Mouse (Mus musculus): Measurements from ENCODE around the gene Klra4. TPM values are rescaled to one million over a fixed set of nuclear protein-coding genes. Genes with fewer than 3 reads are reported as not detected.
"Not testable (repeated sequence)": the region's sequence is repeated elsewhere in the genome, so short reads cannot be mapped to it uniquely, and the experiment has no call there.

Klra4 gene
- not detected in 2 replicates for polyA plus RNA-seq (2012; rRNA removed)

DNA sequence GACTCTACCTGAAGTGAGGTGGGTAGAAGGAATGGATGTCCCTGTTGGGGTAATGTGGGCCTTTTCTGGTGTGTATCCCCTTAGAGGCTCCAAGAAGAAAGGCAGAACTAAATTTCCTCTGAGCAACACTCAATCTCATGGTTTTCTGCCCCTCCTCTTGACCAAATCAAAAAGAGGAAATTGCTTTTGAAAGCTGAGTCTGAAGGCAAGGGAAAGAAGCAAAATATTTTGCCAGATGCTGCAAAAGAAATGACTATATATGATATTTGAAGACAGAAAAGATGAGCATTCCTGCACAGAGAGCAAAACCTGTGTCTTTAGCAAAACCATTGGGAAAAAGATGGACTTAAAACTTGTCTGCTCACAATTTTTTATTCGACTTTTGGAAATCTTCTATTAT lies at the start of gene Klra4:
Klra4 (minus strand) TSS at position 101 of the 400 bp plus-strand sequence.
- not testable (repeated sequence) for DNase-seq (ENCODE audit: low read depth)

DNA sequence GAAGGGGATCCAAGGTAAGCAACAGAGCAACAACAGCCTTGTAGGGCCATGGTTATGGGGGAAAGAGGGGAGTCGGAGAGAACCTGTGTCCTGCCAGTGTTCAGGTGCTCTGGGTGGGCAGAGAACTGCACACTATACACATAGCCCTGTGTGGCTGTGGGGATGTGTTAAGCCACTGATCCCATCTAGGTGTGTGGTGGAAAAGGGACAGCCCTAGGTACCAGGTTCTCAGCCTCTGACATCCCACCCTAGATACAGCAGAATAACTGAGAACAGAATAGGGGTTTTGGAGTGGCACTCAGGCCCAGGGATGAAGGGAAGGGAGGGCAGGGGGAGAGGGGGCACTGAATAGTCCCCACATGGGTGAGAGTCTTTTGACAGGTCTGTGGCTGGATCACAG lies 43.4 kb upstream of the Klra4 start:
- no peak for DNase-seq (ENCODE audit: low read depth)

DNA sequence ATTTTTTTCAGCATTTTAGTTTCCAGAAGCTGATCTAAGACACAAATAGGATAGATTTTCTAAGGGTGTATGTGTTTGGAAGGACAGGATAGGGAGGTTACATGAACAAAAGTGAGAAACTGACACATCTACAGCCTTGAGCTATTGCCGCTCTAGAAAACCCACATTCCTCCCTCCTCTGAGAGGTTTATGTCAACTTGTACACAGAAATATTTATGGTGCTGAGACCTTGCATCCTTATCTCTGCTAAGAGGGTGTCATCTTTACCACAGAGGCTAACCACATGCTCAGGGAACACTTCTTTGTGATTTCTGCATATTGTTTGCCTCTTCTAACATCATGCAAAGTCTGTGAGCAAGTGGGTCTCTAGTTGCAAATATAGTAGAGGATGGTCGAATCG lies 35.7 kb upstream of the Klra4 start:
- DNase-seq (ENCODE audit: low read depth), result not testable (repeated sequence)

DNA sequence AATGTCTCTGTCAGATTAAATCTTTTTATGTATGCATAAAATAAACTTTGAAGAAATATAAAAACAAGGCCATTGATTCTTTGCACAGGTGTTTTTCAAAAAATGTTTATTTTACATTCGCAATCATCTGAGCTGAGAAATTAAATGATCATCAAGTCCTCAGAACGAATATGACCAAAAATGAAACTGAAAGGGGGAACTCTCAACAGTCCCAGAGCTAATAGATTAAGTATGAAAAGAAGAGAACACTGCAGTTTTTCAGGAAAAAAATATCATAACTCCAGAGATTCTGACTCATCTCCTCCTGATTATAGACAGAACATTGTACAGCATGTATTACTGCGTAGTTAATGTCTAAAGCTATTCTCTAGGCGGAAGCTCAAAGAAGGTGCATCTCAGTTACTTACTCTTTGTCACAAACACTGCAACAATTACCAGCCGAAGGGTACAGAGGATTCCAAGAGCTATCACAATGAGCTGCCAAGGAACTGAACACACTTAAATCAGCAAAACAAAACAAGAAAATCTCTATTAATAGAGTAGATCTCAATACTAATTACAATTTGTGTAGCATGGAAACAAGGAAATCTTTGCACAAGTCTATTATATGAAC lies 25.4 kb upstream of the Klra4 start:
- no peak for DNase-seq (ENCODE audit: low read depth)

DNA sequence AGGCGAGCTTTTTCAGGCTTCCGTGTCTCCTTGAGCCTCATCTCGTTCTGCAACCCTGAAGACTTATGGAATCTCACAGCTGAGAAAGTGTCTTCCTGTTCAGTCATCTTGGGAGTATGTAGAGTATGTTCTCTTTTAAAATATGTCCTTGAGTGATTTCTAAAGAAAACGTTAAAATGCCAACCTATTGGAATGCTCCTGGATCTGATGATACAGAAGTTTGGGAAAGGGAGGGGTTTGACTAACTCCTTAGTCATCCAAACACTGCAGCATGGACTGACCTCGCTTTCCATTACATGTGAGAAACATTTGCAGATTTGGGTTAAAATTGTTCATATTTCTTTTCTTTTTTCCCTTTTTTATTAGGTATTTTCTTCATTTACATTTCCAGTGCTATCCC lies 1.9 kb downstream of the Klra4 start:
- no peak for DNase-seq (ENCODE audit: low read depth)

DNA sequence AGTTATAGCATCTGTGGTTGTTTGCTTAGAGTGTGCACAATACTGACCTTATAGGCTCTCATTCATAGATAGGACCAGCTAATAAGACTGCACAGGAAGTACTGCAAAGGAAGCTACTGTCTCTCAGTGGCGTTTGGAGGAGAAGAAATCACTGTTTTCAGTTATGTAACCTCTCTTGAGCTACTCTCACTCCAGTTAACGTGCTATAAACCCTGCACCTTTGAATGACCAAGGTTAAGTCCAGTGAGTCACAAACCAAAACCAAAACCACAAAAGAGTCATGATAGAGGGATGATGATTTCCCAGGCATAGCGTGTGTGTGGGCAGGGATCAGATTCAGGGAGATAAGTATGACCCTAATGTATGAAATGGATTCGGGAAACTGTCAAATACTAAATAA lies 31.9 kb downstream of the Klra4 start:
- not testable (repeated sequence) for DNase-seq (ENCODE audit: low read depth)

DNA sequence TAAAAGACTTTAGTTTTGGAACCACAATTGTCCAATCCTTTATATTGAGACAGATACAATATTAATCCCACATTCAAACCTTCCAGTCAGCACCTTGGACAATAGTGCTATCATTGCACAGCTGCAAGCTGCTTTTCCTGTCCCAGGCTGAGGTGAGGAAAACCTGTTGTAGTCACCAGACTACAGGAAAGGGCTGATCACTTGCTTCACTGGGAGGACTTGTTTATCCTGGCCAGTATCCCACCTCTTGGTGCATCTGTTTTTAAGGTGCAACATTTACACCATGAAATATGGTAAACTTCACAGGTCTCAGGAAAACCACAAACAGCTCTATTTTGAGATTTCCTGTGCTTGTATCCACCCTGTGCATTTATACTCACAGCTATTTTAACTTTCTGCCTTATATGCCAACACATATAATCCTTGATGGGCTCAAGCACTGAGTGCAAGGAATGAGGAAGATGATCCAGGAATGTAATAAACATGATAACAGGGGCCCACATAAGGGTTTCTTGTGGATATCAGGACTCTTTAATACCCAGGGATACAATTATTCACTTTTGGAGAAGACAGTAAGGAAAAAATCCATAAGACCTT lies 35.5 kb downstream of the Klra4 start:
- not testable (repeated sequence) for DNase-seq (ENCODE audit: low read depth)

DNA sequence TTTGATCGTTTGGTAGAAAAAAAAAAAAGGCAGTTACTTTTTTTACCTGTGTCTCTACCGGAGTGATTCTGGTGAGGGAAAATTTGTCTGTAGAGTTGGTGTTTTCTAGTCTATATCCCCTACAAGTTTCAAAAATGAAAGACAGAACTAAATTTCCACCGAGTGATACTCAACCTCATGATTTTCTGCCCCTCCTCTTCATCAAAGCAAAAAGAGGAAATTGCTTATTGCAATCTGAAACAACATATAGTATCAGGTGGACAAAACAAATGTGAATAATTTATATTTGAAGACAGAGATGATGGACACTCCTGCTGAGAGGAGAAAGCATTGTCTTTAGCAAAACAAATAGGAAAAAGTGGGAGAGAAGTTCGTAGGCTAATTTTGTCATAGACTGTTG lies 40.2 kb downstream of the Klra4 start, which contains the start of gene Klra6:
Klra6 (minus strand) TSS at position 101 of the 400 bp plus-strand sequence.
- no peak for DNase-seq (ENCODE audit: low read depth)

Other genes starting within 250 kb of the Klra4 start
- gene Gm17631, start 204.6 kb downstream of the Klra4 start, polyA plus RNA-seq (2012; rRNA removed), result not detected in 2 replicates
- 0.12 TPM in 1 of 2 replicates, not detected in the other for gene Klra17, start 190.6 kb downstream of the Klra4 start, polyA plus RNA-seq (2012; rRNA removed)
- gene Klra5, start 149.6 kb downstream of the Klra4 start, polyA plus RNA-seq (2012; rRNA removed), result not detected in 2 replicates
- not detected in 2 replicates for gene Klra6, start 40.3 kb downstream of the Klra4 start, polyA plus RNA-seq (2012; rRNA removed)
- gene Klra8, start 62.6 kb upstream of the Klra4 start, polyA plus RNA-seq (2012; rRNA removed), result not detected in 2 replicates
- not detected in 2 replicates for gene Klra9, start 125.8 kb upstream of the Klra4 start, polyA plus RNA-seq (2012; rRNA removed)
- not detected in 2 replicates for gene Klra7, start 166.1 kb upstream of the Klra4 start, polyA plus RNA-seq (2012; rRNA removed)
- not detected in 2 replicates for gene Klra10, start 214.7 kb upstream of the Klra4 start, polyA plus RNA-seq (2012; rRNA removed)